Mouse (Mus musculus) testis, postnatal 14 days (tissue): ENCODE measurements around the gene Gm28308.
A peak's percentile ranks its signal among the peaks of the same experiment; 100 is the strongest.

Experiments
- DNase-seq: peaks from one replicate; pipeline ENCODE4 v3.0.0; 2021; ENCODE audit warnings: low spot score

Gene Gm28308

GRCm38 (mm10) chr6:52231885-52232567 lies 18.9 kb upstream of the Gm28308 start:
- DNase-seq: no peak

DNA sequence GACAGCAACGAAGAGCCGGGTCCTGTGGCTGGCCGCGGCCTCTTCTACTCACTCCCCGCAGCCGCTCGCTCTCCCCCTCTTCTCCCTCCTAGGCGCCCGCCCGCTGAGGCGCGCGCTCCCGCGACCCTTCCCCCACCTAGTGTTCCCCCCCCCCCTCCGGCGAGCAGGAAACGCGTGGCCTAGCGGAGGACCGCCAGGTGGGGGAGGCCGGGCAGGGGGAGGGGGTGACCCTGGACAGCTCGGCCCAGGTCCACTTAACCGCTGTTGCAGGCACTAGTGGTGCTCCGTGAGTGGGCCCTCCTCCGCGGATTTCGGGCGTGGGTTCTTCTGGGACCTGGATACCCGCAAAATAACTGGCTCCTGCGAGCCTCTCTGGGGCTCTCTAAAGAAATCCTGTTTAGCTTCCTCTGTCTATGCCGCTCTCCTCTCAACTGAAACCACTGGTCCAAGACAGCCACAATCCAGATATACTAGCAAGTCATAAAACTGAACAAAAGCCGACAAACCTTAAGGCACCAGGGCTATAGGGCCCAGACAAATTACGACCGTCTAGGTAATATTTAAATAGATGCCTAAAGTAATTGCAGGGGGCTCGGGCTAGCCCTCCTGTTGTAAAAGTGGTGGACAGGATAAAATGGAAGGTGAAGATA lies 17.5 kb upstream of the Gm28308 start, which contains the start of gene Hoxa9:
Hoxa9 (minus strand) TSS at position 574 of the 650 bp plus-strand sequence.
- DNase-seq: no peak

GRCm38 (mm10) chr6:52229558-52230416 lies 16.6 kb upstream of the Gm28308 start:
- no peak for DNase-seq

DNA sequence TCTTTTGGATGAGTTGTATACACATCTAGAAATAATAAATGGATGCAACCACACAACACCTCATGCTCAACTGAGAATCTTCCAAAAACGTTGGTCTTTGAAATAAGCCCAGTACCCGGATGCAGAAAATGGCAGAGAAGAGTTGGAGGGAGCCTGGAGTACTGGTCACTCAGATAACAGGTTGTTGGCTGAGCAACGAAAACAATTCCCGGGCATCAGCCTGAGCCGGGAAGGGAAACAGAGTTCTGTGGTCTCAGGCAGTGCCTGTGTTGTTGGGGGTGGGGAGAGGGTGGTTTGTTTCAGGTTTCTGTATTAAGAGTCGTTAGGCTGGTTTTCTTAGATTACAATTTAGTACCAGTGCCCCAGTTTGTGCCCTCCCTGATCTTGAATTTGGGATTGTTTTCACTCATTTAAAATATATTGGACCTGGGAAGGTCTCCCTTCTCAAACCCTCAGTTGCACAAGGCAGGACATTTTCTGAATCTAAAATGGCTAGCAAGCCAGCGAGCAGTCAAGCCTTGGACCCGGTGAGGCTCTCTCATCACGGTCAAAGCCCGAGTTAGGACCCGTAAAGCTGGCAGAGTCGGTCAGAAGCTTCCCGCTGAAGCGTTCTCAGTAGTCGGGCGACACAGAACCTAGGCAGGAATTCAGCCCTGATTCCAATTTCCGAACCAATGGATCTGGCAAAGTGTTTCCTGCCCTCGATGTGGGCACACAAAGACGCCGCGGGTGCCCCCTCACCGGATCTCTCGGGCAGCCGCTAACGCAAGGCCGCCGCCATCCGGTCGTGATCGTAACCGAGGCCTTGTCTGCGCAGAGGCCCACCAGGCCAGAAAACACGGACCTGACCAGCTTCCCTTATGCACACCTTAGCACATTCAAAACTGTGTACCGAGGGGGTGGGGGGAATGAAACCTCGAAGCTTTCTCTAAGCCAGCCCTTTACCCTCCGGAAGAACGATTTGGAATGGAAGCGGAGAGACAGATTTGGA lies 15.6 kb upstream of the Gm28308 start:
- no peak for DNase-seq

DNA sequence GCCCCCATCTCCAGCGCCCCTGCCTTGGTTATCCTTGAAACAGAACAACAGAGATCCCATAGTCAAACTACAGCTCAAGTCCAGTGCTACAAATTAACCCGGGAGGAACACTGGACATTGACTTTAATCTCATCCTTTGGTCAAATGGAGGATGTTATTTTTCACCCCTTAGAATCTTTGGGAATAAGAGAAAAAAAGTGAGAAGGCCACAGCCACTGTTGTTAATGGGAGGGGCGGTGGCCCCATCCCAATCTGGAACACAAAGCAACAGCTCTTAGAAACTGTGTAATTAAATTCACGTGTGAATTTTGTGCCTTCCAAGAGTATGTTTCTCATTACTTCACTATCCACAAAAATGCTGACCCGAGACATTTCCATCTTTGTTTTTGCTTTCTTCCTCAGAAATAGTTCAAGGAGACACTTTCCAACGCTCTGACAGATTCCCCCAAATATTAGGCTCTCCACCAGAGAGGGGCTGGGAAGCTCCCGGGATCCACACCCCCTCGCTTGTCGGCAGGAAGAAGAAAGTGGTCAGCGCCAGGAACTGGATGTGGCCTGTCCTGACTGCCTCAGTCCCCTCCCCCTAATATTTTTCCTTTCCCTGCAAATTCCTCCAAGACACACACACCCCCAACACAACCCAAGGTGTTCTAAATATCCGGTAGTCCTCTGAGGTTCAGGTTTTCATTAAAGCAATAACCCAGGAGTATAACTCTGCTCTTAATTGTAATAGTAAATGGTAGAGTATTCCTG lies 14.5 kb upstream of the Gm28308 start:
- DNase-seq: no peak

DNA sequence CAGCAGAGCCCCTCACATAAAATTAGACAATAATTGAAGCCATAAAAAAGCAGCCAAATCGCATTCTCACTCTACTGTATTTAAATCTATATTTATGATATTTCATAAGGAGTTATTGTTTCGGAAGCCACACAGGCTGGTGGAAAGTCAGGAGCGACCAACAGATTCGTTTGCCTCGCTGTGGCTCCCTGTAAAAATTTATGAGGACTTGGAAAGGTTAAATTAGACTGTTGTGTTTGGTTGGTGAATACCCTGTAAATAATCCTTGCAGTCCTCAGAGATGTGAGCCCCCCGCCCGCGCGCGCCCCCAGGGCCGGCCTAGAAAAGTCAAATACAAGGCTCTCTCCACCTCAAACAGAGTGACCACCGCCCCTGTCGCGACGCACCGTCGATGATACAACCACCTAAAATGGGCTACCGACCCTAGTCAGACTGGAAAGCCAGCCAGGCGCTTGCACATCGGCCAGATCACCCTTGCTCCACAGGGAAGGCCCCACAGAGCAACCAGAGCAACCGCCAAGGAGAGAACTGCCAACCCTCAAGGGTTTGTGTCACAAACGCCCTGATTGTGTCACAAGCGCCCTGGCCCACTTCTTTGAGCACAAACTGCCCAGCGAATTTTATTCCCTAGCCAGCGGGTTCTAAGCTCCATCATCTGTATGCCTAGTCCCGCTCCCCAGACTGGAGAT lies 13.6 kb upstream of the Gm28308 start:
- no peak for DNase-seq

DNA sequence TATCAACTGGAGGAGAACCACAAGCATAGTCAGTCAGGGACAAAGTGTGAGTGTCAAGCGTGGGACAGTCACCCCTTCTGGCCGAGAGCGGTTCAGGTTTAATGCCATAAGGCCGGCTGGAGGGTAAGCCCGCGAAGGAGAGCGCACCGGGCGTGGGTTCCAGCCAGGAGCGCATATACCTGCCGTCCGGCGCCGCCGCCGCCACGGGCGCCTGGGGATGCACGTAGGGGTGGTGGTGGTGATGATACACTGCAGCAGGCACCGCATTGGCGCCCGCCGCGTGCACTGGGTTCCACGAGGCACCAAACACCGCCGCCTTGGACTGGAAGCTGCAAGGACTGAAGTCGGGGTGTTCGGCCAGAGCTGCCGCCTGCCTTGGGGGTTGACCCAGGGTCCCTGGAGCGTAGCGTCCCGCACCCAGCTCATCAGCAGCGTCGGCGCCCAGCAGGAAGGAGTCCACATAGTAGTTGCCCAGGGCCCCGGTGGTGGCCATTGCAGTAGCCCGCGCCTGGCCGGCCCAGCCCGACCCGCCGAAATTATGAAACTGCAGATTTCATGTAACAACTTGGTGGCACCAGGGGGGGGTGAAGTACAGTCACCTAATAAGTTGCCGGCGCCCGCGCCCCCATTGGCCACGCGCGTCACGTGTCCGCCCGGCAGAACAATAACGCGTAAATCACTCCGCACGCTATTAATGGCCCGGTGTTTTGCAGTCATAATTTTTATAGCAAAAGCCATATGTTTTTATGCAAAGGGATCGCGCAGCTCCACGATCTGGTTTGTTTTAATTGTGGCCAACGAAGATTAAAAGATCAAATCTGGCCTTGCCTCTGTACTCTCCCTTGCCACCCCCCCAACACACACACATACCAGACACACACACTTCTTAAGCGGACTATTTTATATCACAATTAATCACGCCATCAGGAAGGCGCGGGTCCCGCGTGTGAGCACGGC lies 12.8 kb upstream of the Gm28308 start:
- no peak for DNase-seq

- DNase-seq: no peak
These were observed 11.9 kb upstream of the Gm28308 start for GRCm38 (mm10) chr6:52224895-52225611.

DNA sequence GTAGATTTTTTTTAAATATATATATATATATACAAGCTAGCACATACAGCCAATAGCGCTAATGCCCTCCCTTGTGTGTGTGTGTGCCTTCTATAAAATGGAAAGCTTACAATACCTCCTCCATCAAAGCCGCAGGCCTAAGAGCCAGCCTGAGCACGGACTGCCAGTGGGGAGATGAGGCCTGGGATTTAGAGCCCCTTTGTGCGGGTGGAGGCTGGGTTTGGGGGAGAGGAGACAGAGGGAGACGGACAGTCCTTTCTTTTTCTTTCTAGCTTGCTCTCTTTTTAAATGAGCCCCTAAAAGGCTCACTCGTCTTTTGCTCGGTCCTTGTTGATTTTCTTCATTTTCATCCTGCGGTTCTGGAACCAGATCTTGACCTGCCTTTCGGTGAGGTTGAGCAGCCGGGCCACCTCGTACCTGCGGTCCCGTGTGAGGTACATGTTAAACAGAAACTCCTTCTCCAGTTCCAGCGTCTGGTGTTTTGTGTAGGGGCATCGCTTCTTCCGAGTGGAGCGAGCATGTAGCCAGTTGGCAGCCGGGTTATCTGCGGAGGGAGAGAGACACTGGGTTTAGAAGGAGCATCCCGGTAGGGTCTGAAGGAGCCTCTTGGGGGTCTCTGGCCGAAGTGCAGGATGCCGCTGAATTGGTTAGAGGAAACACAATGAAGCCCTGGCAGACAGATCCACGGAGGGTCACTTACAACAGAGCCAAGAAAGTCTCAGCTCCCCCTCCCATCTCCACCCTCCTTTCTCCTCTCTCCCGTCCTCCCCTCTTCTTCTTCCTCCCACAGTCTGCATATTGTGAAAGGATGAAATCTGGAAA lies 11.0 kb upstream of the Gm28308 start:
- no peak for DNase-seq

- DNase-seq: no peak
These were observed 9.6 kb upstream of the Gm28308 start for GRCm38 (mm10) chr6:52222729-52223128.

DNA sequence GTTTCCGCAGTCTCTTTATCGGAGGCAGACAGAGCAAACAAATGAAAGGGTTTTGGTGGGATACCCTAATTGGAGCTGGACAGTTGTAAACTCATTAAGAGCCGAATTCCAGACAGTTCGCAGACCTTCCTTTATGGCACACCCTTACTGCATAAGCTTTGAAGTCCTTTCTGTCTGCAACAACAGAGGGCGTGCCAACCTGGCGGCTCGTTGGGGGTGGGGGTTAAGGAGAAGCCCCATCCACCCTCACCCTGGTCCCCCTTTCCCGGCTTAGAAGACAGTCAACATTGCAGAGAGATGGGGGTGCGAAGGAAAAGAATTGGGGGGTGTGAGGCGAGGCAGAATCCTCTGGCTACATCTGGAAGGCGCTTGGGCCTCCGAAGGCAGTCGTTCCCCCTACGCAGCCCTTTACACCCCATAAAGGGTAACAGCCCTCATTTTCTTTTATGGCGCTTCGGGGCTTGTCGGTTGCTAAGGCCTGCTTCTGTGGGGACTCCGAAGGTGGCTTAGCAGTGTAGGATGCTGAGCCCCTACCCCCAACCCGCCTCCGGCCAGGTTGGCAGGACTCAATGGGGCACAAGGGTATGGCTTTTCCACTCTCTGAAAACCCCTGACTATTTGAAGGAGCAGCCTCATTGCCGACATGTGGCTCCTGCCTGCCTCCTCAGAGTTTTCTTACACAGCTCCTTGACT lies 9.0 kb upstream of the Gm28308 start:
- DNase-seq: no peak

GRCm38 (mm10) chr6:52221337-52221992 lies 8.3 kb upstream of the Gm28308 start, which contains the start of gene Hoxa7:
Hoxa7 (minus strand) TSS chr6:52221854.
- DNase-seq: peak; percentile 82

DNA sequence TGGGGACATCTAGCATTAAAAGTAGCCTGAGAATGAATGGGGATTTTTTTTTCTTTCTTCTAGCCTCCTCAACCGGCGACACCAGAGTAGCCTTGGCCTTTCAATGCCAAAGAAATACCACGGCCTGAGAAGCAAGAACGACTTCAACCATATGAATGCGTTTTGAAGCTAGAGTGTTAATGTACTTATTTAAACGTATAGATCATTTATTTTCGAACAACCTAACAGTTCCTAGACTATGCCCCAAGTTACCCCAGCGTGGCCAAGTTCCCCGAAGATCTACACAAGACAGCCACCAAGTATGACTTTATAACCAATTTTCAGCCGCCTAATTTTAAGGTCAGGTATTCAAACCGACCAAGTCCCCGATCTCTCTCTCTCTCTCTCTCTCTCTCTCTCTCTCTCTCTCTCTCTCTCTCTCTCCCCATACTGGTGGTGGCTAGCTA lies 7.7 kb upstream of the Gm28308 start:
- DNase-seq: no peak

- DNase-seq: peak; percentile 17
These were observed 7.1 kb upstream of the Gm28308 start for GRCm38 (mm10) chr6:52220003-52220864.
